Mouse (Mus musculus): ENCODE results near the gene Olfr960.

Olfr960 gene

DNA sequence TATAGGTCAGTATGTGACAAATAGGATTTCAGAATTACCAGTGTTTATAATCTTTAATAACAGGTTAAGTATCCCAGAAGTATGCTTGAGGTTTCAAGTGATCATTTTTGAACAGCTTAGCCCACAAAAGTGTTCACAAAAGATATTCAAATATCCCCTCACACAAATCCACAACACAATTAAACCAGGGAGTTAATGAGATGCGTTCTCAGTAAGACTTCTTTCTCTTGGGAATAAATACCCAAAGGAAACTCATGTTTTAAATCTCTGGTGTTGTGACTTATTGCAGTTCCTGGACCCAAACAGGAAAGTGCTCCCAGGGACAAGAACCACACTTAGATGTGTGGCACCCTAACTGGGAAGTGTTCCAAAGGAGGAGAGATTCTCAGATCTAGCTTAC lies at the start of gene Olfr960:
TSS of gene Olfr960 (plus strand) at position 301 of the 400 bp plus-strand sequence.
- no peak for DNase-seq (ENCODE audit: low read depth, low spot score)

GRCm38 (mm10) chr9:39575469-39575868 lies 45.7 kb upstream of the Olfr960 start, which contains the start of gene Olfr959:
Gene Olfr959, minus strand, starts transcription at chr9:39575569.
- no peak for DNase-seq (ENCODE audit: low read depth, low spot score)

DNA sequence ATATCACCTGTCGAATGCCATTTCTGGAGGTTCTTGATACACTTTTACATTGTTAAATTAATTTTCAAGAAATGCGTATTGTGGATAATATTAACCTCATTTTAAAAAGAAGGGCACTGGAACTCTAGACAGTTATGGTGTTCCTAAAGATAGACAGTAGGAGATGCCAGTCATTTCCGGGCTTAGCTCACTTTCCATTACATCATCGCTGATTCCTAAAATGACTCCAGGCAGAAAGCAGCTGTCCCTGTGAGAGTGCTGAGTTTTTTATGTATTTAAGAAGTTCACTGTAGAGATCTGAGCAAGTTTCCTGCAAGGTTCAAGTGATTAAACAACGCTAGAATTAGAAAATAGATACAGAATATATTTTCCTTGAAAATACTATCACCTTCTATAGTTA lies 44.1 kb upstream of the Olfr960 start:
- no peak for DNase-seq (ENCODE audit: low read depth, low spot score)

DNA sequence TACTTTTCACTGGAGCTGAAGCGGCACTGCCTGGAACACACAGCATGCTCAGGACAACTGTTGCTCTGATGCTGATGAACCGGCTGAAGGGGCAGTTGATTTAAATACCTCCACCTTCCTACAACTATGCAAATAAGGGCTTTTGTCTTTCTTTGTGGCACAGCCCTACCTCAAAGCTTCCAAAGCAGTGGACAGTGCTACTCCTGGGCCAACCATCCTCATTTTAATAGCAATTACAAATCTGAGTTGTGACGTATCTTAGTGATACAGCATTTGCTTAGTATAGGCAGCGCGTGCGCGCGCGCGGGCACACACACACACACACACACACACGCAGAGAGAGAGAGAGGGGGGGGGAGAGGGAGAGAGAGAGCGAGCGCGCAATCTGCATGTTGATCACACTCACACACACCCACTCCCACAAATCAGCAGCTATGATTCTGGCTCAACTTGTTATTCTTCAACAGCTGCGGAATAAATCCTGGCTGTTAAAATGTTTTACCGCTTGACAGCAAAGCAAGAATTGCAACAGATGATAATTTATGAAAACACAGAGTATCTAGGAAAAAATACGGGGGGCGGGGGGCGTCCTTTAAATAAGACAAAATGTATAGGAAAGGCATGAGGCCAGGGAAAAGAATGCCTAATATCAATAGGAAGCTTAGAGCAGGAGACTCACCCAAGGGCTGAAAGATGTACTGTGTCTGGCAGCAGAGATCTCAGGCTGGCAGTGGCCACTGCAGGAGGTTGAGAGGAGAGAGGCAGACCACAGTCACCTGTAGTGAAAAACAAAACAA lies 18.4 kb upstream of the Olfr960 start:
- DNase-seq (ENCODE audit: low read depth, low spot score), result no peak

DNA sequence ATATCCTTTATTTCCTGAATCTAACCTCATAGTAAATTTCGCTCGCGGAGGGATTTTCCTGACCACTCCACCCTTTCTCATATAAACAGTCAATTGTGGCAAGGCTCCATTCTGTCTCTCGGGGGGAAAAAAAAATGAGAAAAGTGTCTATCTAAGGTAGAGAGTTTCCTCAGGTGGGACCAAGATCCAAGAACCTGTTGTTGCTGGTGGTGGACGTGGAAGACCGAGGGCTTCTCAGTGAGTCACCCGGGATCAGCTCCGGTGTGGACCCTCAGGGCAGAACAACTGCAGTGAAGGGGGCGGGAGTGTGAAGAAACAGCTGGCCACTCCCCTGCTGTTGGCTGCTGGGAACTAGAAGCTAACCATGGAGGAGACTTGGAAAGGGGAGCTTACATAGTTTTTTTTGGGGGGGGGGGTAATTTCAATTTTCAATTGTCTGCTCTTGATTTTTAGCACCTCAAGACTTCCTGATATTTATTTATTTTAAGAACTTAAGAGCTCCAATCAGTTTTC lies 17.8 kb upstream of the Olfr960 start:
- no peak for DNase-seq (ENCODE audit: low read depth, low spot score)

DNA sequence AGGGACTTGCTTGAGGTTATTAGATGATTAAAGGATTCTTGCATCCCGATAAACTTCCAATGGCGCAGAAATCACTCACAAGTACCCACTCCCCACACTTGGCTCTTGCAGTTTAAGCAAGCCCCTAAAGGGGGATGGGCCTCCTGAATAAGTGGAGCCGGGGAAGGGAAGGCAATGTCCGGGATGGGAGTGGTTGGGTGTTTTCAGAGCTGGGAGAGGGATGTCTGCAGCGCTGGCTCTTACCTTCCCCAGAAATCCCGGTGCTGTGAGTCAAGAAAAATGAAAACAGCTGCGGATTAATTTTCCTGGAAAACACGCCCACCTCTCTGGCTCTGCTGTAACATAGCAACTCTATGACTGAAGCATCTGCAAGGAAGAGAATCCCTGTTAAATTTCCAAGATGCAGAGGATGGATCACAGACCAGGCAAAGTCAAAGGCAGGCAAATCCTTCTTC lies 17.1 kb upstream of the Olfr960 start, which contains the start of gene AW551984:
TSS of gene AW551984 (minus strand) at position 405 of the 455 bp plus-strand sequence.
- DNase-seq (ENCODE audit: low read depth, low spot score), result no peak

- DNase-seq (ENCODE audit: low read depth, low spot score), result no peak
These were observed 12.7 kb upstream of the Olfr960 start for GRCm38 (mm10) chr9:39608497-39608896.

- DNase-seq (ENCODE audit: low read depth, low spot score), result no peak
These were observed 10.8 kb upstream of the Olfr960 start, which contains the start of gene Olfr148 for GRCm38 (mm10) chr9:39610355-39610754. Gene Olfr148, plus strand, starts transcription at chr9:39610655.

GRCm38 (mm10) chr9:39611953-39612352 lies 9.2 kb upstream of the Olfr960 start:
- DNase-seq (ENCODE audit: low read depth, low spot score), result no peak

DNA sequence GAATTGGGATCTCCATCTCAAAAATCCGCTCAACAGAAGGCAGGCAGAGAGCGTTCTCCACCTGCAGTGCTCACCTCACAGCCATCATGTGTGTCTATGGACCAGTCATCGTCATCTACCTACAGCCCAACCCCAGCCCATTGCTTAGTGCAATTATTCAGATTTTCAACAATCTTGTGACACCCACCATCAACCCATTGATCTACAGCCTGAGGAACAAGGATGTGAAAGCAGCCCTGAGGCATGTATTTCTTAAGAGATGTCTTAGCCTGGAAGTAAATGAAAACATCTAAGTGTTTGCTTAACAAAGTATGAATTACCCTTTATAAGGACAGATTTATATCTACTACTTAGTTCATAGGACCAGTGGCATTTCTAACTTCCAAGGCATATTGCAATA lies 2.6 kb downstream of the Olfr960 start:
- DNase-seq (ENCODE audit: low read depth, low spot score), result no peak

DNA sequence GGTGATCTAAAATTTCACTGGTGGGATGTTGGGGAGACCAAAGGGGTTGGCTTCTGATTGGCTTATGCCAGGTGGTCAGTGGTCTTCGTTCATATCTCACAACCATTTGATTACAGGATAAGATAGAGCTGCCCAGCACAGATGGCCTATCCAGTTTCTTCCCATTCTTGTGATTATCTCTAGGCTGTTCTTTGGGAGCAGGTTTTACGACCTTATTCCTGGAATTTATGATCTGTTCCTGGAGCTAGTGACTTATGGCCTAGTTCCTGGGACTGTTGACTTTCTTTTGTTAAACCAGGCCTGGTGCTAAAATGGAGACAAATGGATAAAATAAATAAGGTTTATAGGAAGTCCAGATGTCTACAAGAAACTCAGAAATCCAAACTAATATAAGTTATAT lies 3.5 kb downstream of the Olfr960 start:
- no peak for DNase-seq (ENCODE audit: low read depth, low spot score)

- no peak for DNase-seq (ENCODE audit: low read depth, low spot score)
These were observed 7.9 kb downstream of the Olfr960 start for GRCm38 (mm10) chr9:39629069-39629468.

DNA sequence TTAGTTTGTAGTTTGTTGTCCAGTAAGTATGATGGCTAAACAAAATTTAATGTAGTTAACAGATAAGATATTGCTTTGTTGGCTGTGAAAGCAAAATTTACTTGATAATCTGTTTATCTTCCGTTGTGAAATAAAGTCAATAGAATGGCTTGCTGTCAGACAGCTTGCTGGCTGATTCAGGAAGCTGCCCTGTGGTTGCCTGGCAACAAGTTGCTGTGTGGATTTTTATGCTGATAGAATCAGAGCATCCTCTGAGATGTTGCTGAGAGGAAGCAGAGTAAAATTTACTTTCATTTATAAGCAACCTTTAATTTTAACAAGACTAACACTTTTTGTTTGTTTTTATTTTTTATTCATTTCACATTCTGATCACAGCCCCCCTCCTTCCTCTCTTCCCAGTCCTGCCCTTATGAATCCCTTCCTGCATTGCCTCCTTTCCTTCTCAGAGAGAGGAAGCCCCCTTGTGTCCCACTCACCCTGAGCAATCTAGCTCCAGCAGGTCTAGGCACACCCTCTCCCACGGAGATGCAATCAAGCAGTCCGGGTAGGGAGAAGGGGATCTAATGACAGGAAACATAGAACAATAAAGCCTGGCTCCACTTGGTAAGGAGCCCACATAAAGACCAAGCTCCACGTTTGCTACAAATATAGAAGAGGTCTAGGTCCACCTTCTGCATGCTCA lies 12.9 kb downstream of the Olfr960 start:
- DNase-seq (ENCODE audit: low read depth, low spot score), result no peak

DNA sequence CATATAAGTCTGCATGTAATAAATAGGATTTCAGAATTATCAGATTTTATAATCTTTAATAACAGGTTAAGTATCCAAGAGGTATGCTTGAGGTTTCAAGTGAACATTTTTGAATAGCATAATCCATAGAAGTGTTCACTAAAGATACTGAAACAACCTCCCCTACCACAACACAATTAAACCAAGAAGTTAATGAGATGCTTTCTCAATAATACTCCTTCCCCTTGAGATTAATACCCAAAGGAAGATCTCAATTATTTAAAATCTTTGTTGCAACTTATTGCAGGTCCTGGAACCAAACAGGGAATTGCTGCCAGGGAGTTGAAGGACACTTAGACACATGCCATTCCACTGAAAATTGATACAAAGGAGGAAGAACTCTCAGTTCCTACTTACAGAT lies 23.6 kb downstream of the Olfr960 start, which contains the start of gene Olfr961:
TSS of gene Olfr961 (plus strand) at position 301 of the 400 bp plus-strand sequence.
- DNase-seq (ENCODE audit: low read depth, low spot score), result no peak

GRCm38 (mm10) chr9:39647382-39647781 lies 26.2 kb downstream of the Olfr960 start:
- DNase-seq (ENCODE audit: low read depth, low spot score), result no peak

DNA sequence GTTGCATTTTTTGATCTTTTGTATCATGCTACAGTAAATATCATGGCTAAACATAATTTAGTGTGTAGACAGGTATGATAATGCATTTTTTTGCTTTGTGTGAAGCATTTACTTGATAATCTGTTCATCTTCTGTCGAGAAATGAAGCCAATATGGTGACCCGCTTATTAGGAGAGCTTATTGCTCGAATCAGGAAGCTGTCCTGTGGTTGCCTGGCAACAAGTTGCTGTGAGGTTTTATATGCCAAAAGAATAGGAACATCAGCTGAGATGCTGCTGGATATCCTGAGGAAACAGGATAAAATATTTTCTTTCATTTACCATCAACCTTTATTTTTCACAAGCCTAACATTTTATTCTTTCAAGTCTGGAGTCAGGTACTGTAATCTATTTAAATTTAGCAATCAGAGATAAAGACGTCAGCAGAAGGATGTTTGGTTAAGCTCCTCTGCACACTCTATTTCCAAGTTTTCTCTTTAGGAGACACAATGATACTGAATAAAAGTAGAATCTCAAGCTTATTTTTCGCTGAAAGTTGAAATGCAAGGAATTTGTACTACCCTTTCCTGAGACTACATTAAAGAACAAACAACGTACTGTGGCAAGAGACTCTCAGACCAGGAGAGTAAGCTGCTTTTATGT lies 33.7 kb downstream of the Olfr960 start:
- no peak for DNase-seq (ENCODE audit: low read depth, low spot score)

- DNase-seq (ENCODE audit: low read depth, low spot score), result no peak
These were observed 45.7 kb downstream of the Olfr960 start, which contains the start of gene Olfr963 for GRCm38 (mm10) chr9:39666905-39667304. Gene Olfr963, plus strand, starts transcription at chr9:39667205.

- no peak for DNase-seq (ENCODE audit: low read depth, low spot score)
These were observed 48.5 kb downstream of the Olfr960 start for GRCm38 (mm10) chr9:39669723-39670122.

All from c-Kit-negative CD71-positive TER-119-positive erythroid progenitor cells, embryonic 14.5 days (primary cell).